In the genomic region with DNA sequence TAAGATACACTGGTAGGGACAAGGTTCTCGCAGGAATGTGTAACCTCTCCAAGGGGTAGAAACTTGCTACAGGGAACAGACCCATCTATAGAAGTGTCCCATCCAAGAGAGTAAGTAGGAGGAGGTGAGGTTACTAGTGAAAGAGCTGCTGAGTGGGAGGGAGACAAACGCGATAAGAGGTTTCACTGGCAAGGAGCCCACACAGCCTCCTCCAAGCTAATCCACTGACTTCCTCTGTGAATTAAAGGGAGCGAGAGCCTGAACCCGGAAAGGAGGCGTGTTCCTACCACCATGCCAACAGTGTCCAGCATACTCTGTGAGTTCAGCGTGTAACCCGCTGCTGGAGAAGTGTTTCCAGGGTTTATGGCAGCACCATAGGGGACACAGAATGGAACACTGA, we compare ENCODE assay signal across 16 mouse cellular contexts. TPM values are rescaled to one million over a fixed set of nuclear protein-coding genes. Genes with fewer than 3 reads are reported as not detected.
A peak's percentile ranks its signal among the peaks of the same experiment; 100 is the strongest.
DNase-seq lines count a peak whose midpoint lies in the region; ATAC-seq lines count a peak whose summit lies in the region.
"Had no signal": no experiment of that assay in that cellular context is flagged by ENCODE, and none has a peak within 500 bp of the region (broad histone marks: within the 10 kb centered on the region; RNA-seq: fewer than 3 reads in every experiment).

No protein-coding gene starts in this region.

- WGBS in midbrain, embryonic 13.5 days, result 74% methylated on average over 8 of the region's 8 CpGs

- peak; percentile 7 to 16 for DNase-seq in cerebellum, postnatal 10 days
- DNase-seq in cerebellum, adult 11 months, result no peak
- peak; percentile 25 for DNase-seq in kidney, postnatal 10 days
- DNase-seq in kidney, adult 9 months, result no peak
- peak; percentile 4 to 19 for DNase-seq in heart, postnatal 10 days
- DNase-seq in ovary, postnatal 14 days (ENCODE audit: low spot score), result peak; percentile 11
- DNase-seq in left cerebral cortex, postnatal 10 days (ENCODE audit: extremely low spot score in 1 of 2, low spot score in 2 of 2), result no peak
- DNase-seq: cerebellum, adult 9-11 months; right cerebral cortex, postnatal 14 days; thymus, adult 2 months had no signal

- H3K4me1 ChIP-seq in midbrain, embryonic 13.5 days (replicated peaks), result no peaks in the 10 kb centered on the region
- H3K4me1 ChIP-seq: forebrain, embryonic 10.5 days; liver, embryonic 12.5 days had no signal

- ATAC-seq in midbrain, embryonic 13.5 days, result no peak
- ATAC-seq: liver, embryonic 12.5 days had no signal

- no peak overlapping the region for H3K27ac ChIP-seq in midbrain, embryonic 13.5 days
- H3K27ac ChIP-seq: forebrain, embryonic 10.5 days; kidney, postnatal 0 days; liver, embryonic 12.5 days had no signal

- intact Hi-C loops in heart, postnatal 10 days (cut with DNase I), result no loop called here
- intact Hi-C loops in left cerebral cortex, postnatal 10 days (cut with DNase I), result no loop called here

- H3K9ac ChIP-seq in midbrain, embryonic 13.5 days (replicated peaks), result no peak overlapping the region
- H3K9ac ChIP-seq: liver, embryonic 12.5 days had no signal

- H3K4me3 ChIP-seq in midbrain, embryonic 13.5 days (replicated peaks), result no peak overlapping the region
- H3K4me3 ChIP-seq: forebrain, embryonic 10.5 days; liver, embryonic 12.5 days had no signal

- no peaks in the 10 kb centered on the region for H3K27me3 ChIP-seq in midbrain, embryonic 13.5 days
- H3K27me3 ChIP-seq: CH12.LX; liver, embryonic 12.5 days had no signal

- no peaks in the 10 kb centered on the region for H3K36me3 ChIP-seq in midbrain, embryonic 13.5 days
- H3K36me3 ChIP-seq: forebrain, embryonic 10.5 days; liver, embryonic 12.5 days had no signal

- no peaks in the 10 kb centered on the region for H3K9me3 ChIP-seq in midbrain, embryonic 13.5 days
- H3K9me3 ChIP-seq: forebrain, embryonic 10.5 days; liver, embryonic 12.5 days had no signal

- H3K4me2 ChIP-seq in midbrain, embryonic 13.5 days (replicated peaks), result no peak overlapping the region
- H3K4me2 ChIP-seq: liver, embryonic 12.5 days had no signal

RNA-seq across cellular contexts. Expression of a gene that starts 29.0 kb away (rescaled TPM):
- total RNA-seq in heart, postnatal 10 days (2021), result 1 to 10 TPM; 2.6 to 2.8 TPM
- polyA plus RNA-seq in midbrain, embryonic 13.5 days (2015; fragmentation: Nextera tagmentation; extraction: Ambion mirVana), result 29.2 TPM in 2 replicates
- total RNA-seq in left cerebral cortex, postnatal 10 days (2021), result 10 to 100 TPM; 22.9 to 25.5 TPM
- total RNA-seq: neutrophil, adult 5-6 weeks had no signal

Comparison
In these comparisons a context has a peak if more than half of its experiments do, and no peak if none do; other contexts are left out.
1. DNase-seq: peak in cerebellum, postnatal 10 days (2 of 2), kidney, postnatal 10 days (single experiment), heart, postnatal 10 days (2 of 2) and ovary, postnatal 14 days (single experiment); none in cerebellum, adult 11 months (single experiment), kidney, adult 9 months (single experiment) and left cerebral cortex, postnatal 10 days (0 of 2).
2. RNA of a gene that starts 29.0 kb away (total RNA-seq): 22.9 to 25.5 TPM in left cerebral cortex, postnatal 10 days; 2.6 to 2.8 TPM in heart, postnatal 10 days; every median in the first group is over 4 times any median in the second.